Mouse (Mus musculus) lung, postnatal 0 days (tissue): ENCODE results near the gene Mob3b. TPM values are rescaled to one million over a fixed set of nuclear protein-coding genes. Genes with fewer than 3 reads are reported as not detected.

ENCODE experiments used
- ATAC-seq: fragments of 200-750 bp; cut with Nextera tagmentation; 2 replicates; pipeline ENCODE4 v1.8.0; 2017; ENCODE audit warnings: moderate library complexity
- DNase-seq: peaks from one replicate; pipeline ENCODE4 v3.0.0-alpha.2; 2016; ENCODE audit warnings: low spot score
- H3K27ac ChIP-seq: fragments of 300-500 bp; sonication (generic); 2 replicates; pipeline ENCODE4 v1.5.1; 2014; ENCODE audit warnings: antibody characterized with exemption, mild to moderate bottlenecking, low read length, mixed read lengths
- H3K27me3 ChIP-seq: fragments of 300-500 bp; sonication (generic); replicated peaks from 2 replicates; pipeline ENCODE4 v1.6.1; 2014; ENCODE audit warnings: low read length, mixed read lengths; ENCODE audit not compliant: insufficient read depth
- H3K36me3 ChIP-seq: fragments of 300-500 bp; sonication (generic); 2 replicates; pipeline ENCODE4 v1.6.1; 2014; ENCODE audit warnings: low read length, mixed read lengths; ENCODE audit not compliant: insufficient read depth
- H3K4me1 ChIP-seq: fragments of 300-500 bp; sonication (generic); 2 replicates; pipeline ENCODE4 v1.6.1; 2014; ENCODE audit warnings: antibody characterized with exemption, low read depth, low read length, mixed read lengths; ENCODE audit not compliant: insufficient read depth
- H3K4me2 ChIP-seq: fragments of 300-500 bp; sonication (generic); replicated peaks from 2 replicates; pipeline ENCODE4 v1.6.1; 2014; ENCODE audit warnings: low read depth, mild to moderate bottlenecking, low read length, moderate library complexity, mixed read lengths
- H3K4me3 ChIP-seq: fragments of 300-500 bp; sonication (generic); 2 replicates; pipeline ENCODE4 v1.5.1; 2014; ENCODE audit warnings: low read depth, low read length
- H3K9ac ChIP-seq: fragments of 300-500 bp; sonication (generic); replicated peaks from 2 replicates; pipeline ENCODE4 v1.6.1; 2014; ENCODE audit warnings: low read depth, mild to moderate bottlenecking
- H3K9me3 ChIP-seq: fragments of 300-500 bp; sonication (generic); 2 replicates; pipeline ENCODE4 v1.6.1; 2016; ENCODE audit warnings: low read length, mixed read lengths
- CTCF ChIP-seq: IDR thresholded peaks from 2 replicates; pipeline ENCODE4 v1.5.1; 2016; ENCODE audit warnings: antibody characterized with exemption, mild to moderate bottlenecking
- EP300 ChIP-seq: IDR thresholded peaks from 2 replicates; pipeline ENCODE4 v1.6.1; 2016; ENCODE audit warnings: antibody characterized with exemption, mild to moderate bottlenecking, control low read depth
- WGBS: fragments of 180-500 bp; shearing (Covaris S2); extraction: QIAGEN DNeasy Blood & Tissue Kit; methylation state at CpG from one replicate; pipeline ENCODE4 v1.1.7; 2014; 5-methylcytosine and 5-hydroxymethylcytosine counted together
- polyA plus RNA-seq: library from polyadenylated mRNA; unstranded; fragments of >200 nt; fragmentation: Nextera tagmentation; extraction: Ambion mirVana; gene quantifications from 2 replicates; pipeline ENCODE4 v1.2.1, GENCODE M21; 2015

Gene Mob3b
- polyA plus RNA-seq, 1 experiment from 2014 or later, result 14.7 TPM

DNA sequence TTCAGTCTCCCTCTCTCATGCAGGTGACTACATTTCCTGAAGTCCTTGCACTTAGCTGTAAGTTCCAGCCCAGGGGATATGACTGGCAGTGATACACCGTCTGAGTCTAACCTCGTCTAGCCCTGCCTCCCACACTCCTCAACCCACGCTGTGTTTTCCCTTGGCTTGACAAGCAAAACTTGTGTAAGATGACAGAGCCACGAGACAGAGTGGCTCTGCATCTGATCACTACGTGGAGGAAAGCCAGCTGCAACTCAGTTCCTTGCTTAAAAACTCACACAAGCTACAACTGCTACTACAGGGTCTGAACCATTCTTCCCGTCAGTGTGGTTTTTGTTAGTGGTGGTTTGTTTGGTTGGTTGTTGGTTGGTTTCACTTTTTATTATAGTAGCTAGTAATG lies 17.0 kb downstream of the Mob3b start:
- no peaks in the 10 kb centered on the region for H3K27me3 ChIP-seq
- no peaks in the 10 kb centered on the region for H3K9me3 ChIP-seq
- no peak overlapping the region for H3K4me2 ChIP-seq
- WGBS, result 56% methylated on average over 6 of the region's 6 CpGs
- DNase-seq (no peak), ATAC-seq (no peak)
- H3K36me3 ChIP-seq, result no peaks in the 10 kb centered on the region
- H3K27ac ChIP-seq, result no peak overlapping the region
- H3K4me3 ChIP-seq, result no peak overlapping the region
- TF ChIP-seq EP300 (no peak), CTCF (no peak)
- no peak overlapping the region for H3K9ac ChIP-seq
- H3K4me1 ChIP-seq, result no peaks in the 10 kb centered on the region

DNA sequence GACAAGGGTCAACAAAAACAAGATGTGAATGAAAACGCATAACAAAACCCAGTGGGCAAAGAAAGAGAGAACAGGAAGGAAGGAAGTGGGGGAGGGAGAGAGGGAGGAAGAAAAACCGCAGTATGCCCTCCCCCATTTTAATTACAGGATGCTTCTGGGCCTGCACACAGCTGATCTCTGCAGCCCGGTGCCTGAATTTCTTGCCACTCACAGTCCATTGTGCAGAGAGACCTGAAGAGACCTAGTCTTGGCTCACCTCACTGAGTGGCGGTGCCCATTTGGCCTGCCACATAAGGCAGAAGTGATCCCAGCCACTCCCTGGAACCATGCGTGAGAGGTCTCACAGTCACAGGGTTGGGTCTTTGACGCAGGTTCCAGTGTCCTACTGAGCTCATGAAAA lies 19.2 kb downstream of the Mob3b start:
- no peaks in the 10 kb centered on the region for H3K4me1 ChIP-seq
- no peak for TF ChIP-seq CTCF
- no peak for TF ChIP-seq EP300
- 70% methylated on average over 6 of the region's 6 CpGs for WGBS
- no peak overlapping the region for H3K4me2 ChIP-seq
- H3K27ac ChIP-seq, result no peak overlapping the region
- no peak overlapping the region for H3K4me3 ChIP-seq
- no peaks in the 10 kb centered on the region for H3K36me3 ChIP-seq
- DNase-seq, result no peak
- ATAC-seq, result no peak
- H3K27me3 ChIP-seq, result no peaks in the 10 kb centered on the region
- no peaks in the 10 kb centered on the region for H3K9me3 ChIP-seq
- H3K9ac ChIP-seq, result no peak overlapping the region

DNA sequence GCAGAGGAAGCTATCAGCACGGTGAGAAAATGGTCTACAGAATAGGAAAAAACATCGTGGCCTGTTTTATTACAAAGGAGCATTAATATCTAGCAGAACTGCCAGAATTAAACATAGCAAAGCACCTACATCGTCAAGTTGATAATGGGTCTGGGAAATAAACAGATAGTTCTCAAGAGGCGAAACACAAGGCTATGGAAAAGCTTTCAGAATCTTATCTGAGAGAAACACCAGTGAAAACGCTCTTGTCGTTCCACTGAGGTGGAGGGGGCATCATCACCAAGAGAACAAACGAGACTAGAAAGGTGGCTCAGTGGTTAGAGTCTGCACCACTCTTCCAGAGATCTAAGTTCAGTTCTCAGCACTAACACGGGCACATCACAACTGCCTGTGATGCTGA lies 20.3 kb downstream of the Mob3b start:
- H3K9ac ChIP-seq, result no peak overlapping the region
- no peaks in the 10 kb centered on the region for H3K9me3 ChIP-seq
- TF ChIP-seq CTCF (no peak), EP300 (no peak)
- H3K4me1 ChIP-seq, result no peaks in the 10 kb centered on the region
- 68% methylated on average over 8 of the region's 8 CpGs for WGBS
- ATAC-seq (no peak), DNase-seq (no peak)
- no peak overlapping the region for H3K27ac ChIP-seq
- no peak overlapping the region for H3K4me3 ChIP-seq
- no peaks in the 10 kb centered on the region for H3K36me3 ChIP-seq
- H3K27me3 ChIP-seq, result no peaks in the 10 kb centered on the region
- no peak overlapping the region for H3K4me2 ChIP-seq

DNA sequence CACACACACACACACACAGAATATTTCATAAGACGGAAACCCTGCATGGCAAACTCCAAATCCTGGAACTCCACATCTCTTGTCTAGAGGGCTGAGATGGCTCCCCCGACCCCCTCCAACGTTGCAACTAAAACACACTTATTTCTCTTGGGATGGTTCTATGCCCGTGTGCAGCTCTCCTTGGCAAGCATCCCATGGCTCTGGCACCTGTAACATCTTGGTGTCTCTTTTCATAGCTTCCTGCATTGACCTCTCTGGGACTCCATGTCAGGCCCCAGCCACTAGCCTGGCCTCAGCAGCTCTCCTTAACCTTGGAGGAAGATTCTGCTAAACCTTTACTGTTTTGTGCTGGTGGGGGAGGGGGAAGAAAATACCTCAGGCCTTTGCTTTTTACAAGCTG lies 21.5 kb downstream of the Mob3b start:
- TF ChIP-seq CTCF (no peak), EP300 (no peak)
- Histone ChIP-seq H3K4me2 (no peak overlapping the region), H3K27ac (no peak overlapping the region), H3K9me3 (no peaks in the 10 kb centered on the region), H3K9ac (no peak overlapping the region), H3K4me1 (no peaks in the 10 kb centered on the region), H3K27me3 (no peaks in the 10 kb centered on the region), H3K36me3 (no peaks in the 10 kb centered on the region), H3K4me3 (no peak overlapping the region)
- no peak for ATAC-seq
- 70% methylated on average over 4 of the region's 4 CpGs for WGBS
- DNase-seq, result no peak

DNA sequence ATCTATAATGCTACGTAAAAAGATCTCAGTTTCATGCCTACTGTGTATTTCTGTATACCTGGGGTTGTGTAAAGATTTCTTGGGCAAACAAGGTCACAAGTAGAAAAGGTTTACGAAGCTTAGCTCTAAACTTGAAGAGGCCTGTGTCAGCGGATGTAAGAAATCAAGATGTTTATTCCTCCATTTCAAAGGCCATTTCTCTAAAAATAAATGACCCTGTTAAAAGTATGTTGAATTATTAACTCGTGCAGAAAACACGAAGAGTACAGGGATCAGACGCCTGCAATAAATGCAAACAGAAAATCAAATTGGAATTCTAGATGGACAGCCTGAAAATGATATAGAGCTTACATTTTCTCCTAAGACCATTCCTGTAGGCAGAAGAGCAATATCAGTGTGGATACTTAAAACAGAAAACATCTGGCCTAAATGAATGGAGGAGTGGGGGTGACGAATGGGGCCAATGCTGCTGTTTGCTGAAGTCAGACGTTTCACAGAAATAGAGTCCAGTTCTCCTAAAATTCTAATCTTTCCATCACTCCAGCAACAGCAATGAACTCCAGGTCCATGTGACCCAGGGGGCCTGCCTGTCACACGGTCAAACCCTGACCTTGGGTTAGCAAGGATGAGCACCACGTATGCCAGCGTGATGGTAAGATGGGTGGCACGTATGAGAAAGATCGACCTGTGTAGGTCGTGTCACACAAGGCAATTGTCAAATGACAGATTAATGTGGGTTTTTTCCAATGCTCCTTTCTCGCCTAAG lies 22.3 kb downstream of the Mob3b start:
- H3K9me3 ChIP-seq, result no peaks in the 10 kb centered on the region
- ATAC-seq, result no peak
- H3K4me2 ChIP-seq, result no peak overlapping the region
- no peak overlapping the region for H3K4me3 ChIP-seq
- TF ChIP-seq CTCF, result no peak
- WGBS, result 56% methylated on average over 15 of the region's 15 CpGs
- no peak for DNase-seq
- no peak overlapping the region for H3K9ac ChIP-seq
- no peak overlapping the region for H3K27ac ChIP-seq
- no peaks in the 10 kb centered on the region; the same call in 1 of the 2 replicates for H3K4me1 ChIP-seq
- no peaks in the 10 kb centered on the region for H3K27me3 ChIP-seq
- no peaks in the 10 kb centered on the region for H3K36me3 ChIP-seq

DNA sequence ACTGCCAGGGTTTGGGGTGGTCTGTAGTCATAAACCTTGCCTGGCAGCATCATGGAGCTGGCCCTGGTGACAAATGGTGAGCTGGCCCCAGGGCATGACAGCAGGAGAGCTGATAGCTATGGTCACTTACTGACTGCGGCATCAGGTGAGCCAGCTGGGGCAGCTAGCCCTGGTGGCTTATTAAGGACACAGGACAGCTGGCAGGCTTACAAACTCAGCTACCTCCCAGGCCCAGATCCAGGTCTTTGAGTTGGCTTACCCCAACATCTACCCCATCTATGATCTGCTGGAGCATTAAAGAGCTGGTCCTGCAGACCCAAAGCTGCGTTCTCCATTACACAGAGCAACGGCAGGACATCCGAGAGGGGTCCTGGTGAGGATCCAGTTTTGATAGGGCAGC lies 23.9 kb downstream of the Mob3b start:
- Histone ChIP-seq H3K9me3 (no peaks in the 10 kb centered on the region), H3K4me1 (no peaks in the 10 kb centered on the region; the same call in 1 of the 2 replicates), H3K4me3 (no peak overlapping the region), H3K4me2 (no peak overlapping the region), H3K36me3 (no peaks in the 10 kb centered on the region), H3K27ac (no peak overlapping the region), H3K9ac (no peak overlapping the region), H3K27me3 (no peaks in the 10 kb centered on the region)
- DNase-seq (no peak), ATAC-seq (no peak)
- no peak for TF ChIP-seq EP300
- TF ChIP-seq CTCF, result no peak
- WGBS, result 88% methylated on average over 4 of the region's 4 CpGs

DNA sequence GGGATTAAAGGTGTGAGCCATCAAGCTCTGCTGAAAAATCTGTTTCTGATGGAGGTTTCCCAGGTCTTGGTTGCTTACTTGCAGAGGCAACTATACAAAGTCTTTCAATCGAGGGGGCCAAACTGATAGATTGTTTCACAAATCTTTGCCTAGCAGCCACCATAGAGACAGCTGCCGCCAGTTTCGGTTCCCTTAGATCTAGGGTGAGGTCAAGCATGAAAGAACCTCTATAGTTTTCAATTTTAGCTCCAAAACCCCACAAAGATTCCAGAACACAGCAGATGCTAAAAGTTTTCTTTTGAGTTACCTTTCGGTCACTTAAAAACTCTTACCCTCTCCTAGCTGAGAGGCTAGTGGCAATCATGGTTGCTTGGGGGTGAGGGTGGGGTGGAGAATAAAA lies 25.7 kb downstream of the Mob3b start:
- H3K4me3 ChIP-seq, result no peak overlapping the region
- H3K27ac ChIP-seq, result no peak overlapping the region
- H3K4me1 ChIP-seq, result no peaks in the 10 kb centered on the region; the same call in 1 of the 2 replicates
- no peaks in the 10 kb centered on the region for H3K9me3 ChIP-seq
- TF ChIP-seq EP300 (no peak), CTCF (no peak)
- no peak overlapping the region for H3K4me2 ChIP-seq
- ATAC-seq (no peak), DNase-seq (no peak)
- no peak overlapping the region for H3K9ac ChIP-seq
- H3K36me3 ChIP-seq, result no peaks in the 10 kb centered on the region
- WGBS, result 89% methylated on average over 4 of the region's 4 CpGs
- H3K27me3 ChIP-seq, result no peaks in the 10 kb centered on the region
